Mouse (Mus musculus) macrophage (primary cell): Measurements from ENCODE around the gene Ltn1. TPM values are rescaled to one million over a fixed set of nuclear protein-coding genes. Genes with fewer than 3 reads are reported as not detected.
A peak's percentile ranks its signal among the peaks of the same experiment; 100 is the strongest.

Experiments used
- H3K27ac ChIP-seq: fragments of 350-480 bp; formaldehyde crosslinking; 2 replicates; pipeline ENCODE4 v1.9.0; 2021
- H3K36me3 ChIP-seq: fragments of 350-480 bp; formaldehyde crosslinking; 2 replicates; pipeline ENCODE4 v1.9.0; 2021; ENCODE audit errors: inconsistent target
- H3K4me3 ChIP-seq: fragments of 350-480 bp; formaldehyde crosslinking; 2 replicates; pipeline ENCODE4 v1.9.0; 2021; ENCODE audit errors: inconsistent target
- H3K79me2 ChIP-seq: fragments of 350-480 bp; formaldehyde crosslinking; 2 replicates; pipeline ENCODE4 v1.9.0; 2021; ENCODE audit errors: inconsistent target
- WGBS: methylation state at CpG from one replicate; pipeline ENCODE4 v1.1.7; 2026; ENCODE audit warnings: inconsistent platforms; ENCODE audit not compliant: missing documents; 5-methylcytosine and 5-hydroxymethylcytosine counted together
- polyA plus RNA-seq: library from polyadenylated mRNA; stranded (reverse); fragments of 250-400 nt; gene quantifications from 3 replicates; pipeline ENCODE4 v1.2.4, GENCODE M21; 2018; ENCODE audit warnings: inconsistent platforms

Gene Ltn1
- polyA plus RNA-seq, 1 experiment from 2014 or later = 9.2 TPM

DNA sequence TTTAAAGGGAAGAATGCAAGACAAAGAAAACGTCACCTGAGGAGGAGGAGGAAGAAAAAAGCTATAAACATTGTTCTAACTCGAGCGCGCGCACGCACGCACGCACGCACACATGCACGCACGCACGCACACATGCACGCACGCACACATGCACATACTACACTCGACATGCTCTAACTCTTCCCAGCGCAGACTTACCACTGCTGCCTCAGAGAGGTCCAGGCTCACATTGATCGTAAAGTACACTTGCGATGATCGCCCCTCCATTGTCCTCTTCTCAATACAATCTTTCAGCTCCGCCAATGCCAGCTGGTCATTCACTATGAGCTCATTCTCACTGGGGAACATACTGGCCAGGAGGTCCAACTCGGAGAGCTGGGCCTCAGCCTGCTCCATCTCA is 4.7 kb upstream of the Ltn1 start:
- peaks cover 2% of the 10 kb centered on the region for H3K79me2 ChIP-seq
- H3K36me3 ChIP-seq = no peaks in the 10 kb centered on the region
- no peak overlapping the region for H3K27ac ChIP-seq
- no peak overlapping the region for H3K4me3 ChIP-seq
- 94% methylated on average over 21 of the region's 21 CpGs for WGBS

GRCm38 (mm10) chr16:87435411-87436205 is 3.2 kb upstream of the Ltn1 start:
- Histone ChIP-seq H3K4me3 (no peak overlapping the region), H3K36me3 (no peaks in the 10 kb centered on the region), H3K27ac (no peak overlapping the region), H3K79me2 (peaks cover 17% of the 10 kb centered on the region)
- 91% methylated on average over 13 of the region's 13 CpGs for WGBS

GRCm38 (mm10) chr16:87434946-87435345 is 2.5 kb upstream of the Ltn1 start:
- no peak overlapping the region for H3K4me3 ChIP-seq
- H3K27ac ChIP-seq = no peak overlapping the region
- peaks cover 23% of the 10 kb centered on the region for H3K79me2 ChIP-seq
- H3K36me3 ChIP-seq = no peaks in the 10 kb centered on the region
- 92% methylated on average over 6 of the region's 6 CpGs for WGBS

DNA sequence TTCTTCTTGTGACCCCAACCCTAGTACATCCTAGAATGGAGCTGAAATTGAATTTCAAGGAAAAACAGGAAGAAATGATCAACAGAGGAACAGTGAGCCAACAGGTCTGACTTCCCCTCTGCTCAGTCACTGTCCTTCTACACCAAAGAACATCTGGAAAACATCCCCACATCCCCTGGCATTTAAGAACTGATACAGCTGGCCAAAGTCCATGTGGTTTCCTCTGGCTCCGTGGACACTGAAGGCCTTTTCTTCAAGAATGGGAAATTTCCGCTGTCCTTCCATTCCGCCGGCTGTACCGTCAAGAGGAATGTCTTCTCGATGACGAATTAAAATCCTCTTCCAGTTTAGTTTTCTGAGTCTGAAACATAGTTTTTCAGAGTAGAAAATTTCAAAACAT is 1.9 kb upstream of the Ltn1 start:
- peaks cover 30% of the 10 kb centered on the region for H3K79me2 ChIP-seq
- H3K27ac ChIP-seq = no peak overlapping the region
- no peak overlapping the region for H3K4me3 ChIP-seq
- 91% methylated on average over 6 of the region's 7 CpGs for WGBS
- H3K36me3 ChIP-seq = no peaks in the 10 kb centered on the region

GRCm38 (mm10) chr16:87427516-87427915 is 4.9 kb downstream of the Ltn1 start:
- no peak overlapping the region for H3K4me3 ChIP-seq
- H3K79me2 ChIP-seq = peaks cover 57% of the 10 kb centered on the region
- H3K27ac ChIP-seq = no peak overlapping the region
- WGBS = 95% methylated on average over 8 of the region's 8 CpGs
- peaks cover 44% of the 10 kb centered on the region for H3K36me3 ChIP-seq

GRCm38 (mm10) chr16:87420662-87421061 is 11.8 kb downstream of the Ltn1 start:
- 69% methylated on average over 8 of the region's 8 CpGs for WGBS
- H3K4me3 ChIP-seq = no peak overlapping the region
- H3K79me2 ChIP-seq = no peaks in the 10 kb centered on the region
- peaks cover 91% of the 10 kb centered on the region for H3K36me3 ChIP-seq
- H3K27ac ChIP-seq = no peak overlapping the region

- 78% methylated on average over 3 of the region's 3 CpGs for WGBS
- Histone ChIP-seq H3K4me3 (no peak overlapping the region), H3K27ac (no peak overlapping the region), H3K36me3 (peaks cover 80% of the 10 kb centered on the region), H3K79me2 (no peaks in the 10 kb centered on the region)
These were observed 27.4 kb downstream of the Ltn1 start for GRCm38 (mm10) chr16:87405001-87405400.

- WGBS = 60% methylated on average over 16 of the region's 16 CpGs
- Histone ChIP-seq H3K4me3 (no peak overlapping the region), H3K27ac (no peak overlapping the region), H3K79me2 (no peaks in the 10 kb centered on the region), H3K36me3 (peaks cover 46% of the 10 kb centered on the region)
These were observed 38.4 kb downstream of the Ltn1 start for GRCm38 (mm10) chr16:87393813-87394548.

- WGBS = 93% methylated on average over 3 of the region's 3 CpGs
- peaks cover 21% of the 10 kb centered on the region for H3K36me3 ChIP-seq
These were observed 44.9 kb downstream of the Ltn1 start for GRCm38 (mm10) chr16:87387444-87387977.

GRCm38 (mm10) chr16:87384366-87384765 is 48.0 kb downstream of the Ltn1 start:
- WGBS = 79% methylated on average over 2 of the region's 2 CpGs
- Histone ChIP-seq H3K27ac (no peak overlapping the region), H3K79me2 (no peaks in the 10 kb centered on the region), H3K36me3 (peaks cover 43% of the 10 kb centered on the region), H3K4me3 (no peak overlapping the region)

More at GRCm38 (mm10) chr16:87387444-87387977, 44.9 kb downstream of the Ltn1 start:
- Histone ChIP-seq H3K79me2 (no peaks in the 10 kb centered on the region), H3K4me3 (no peak overlapping the region), H3K27ac (0 out of 2 replicates have a peak overlapping the region, but pooled peaks have one; percentile 5)

GRCm38 (mm10) chr16:87382996-87383395 is 49.4 kb downstream of the Ltn1 start:
- WGBS = 85% methylated on average over 2 of the region's 2 CpGs
- H3K36me3 ChIP-seq = peaks cover 46% of the 10 kb centered on the region

GRCm38 (mm10) chr16:87366445-87366844 is 66.0 kb downstream of the Ltn1 start:
- Histone ChIP-seq H3K4me3 (no peak overlapping the region), H3K36me3 (peaks cover 19% of the 10 kb centered on the region), H3K79me2 (no peaks in the 10 kb centered on the region), H3K27ac (no peak overlapping the region)
- WGBS = 99% methylated on average over 6 of the region's 6 CpGs

More at GRCm38 (mm10) chr16:87382996-87383395, 49.4 kb downstream of the Ltn1 start:
- H3K79me2 ChIP-seq = no peaks in the 10 kb centered on the region
- H3K4me3 ChIP-seq = no peak overlapping the region
- H3K27ac ChIP-seq = no peak overlapping the region

DNA sequence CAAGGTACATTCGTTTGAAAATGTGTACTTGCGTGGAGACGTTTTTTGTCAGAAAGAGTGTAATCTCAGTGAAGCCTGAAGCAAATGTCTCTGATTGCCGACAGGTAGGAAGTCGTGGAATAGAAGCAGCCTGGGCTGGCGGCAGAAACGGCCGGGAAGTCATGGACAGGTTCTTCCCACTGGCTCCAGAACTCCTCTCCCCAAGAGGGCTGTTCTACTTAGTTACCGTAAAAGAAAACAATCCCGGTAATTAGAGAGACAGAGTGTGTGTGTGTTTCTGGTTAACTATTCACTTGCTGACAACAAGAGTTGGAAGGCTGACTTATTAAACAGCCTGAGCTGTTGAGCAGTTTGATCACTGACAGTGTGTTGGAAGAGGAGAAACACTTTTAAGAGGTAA is 66.4 kb downstream of the Ltn1 start:
- 91% methylated on average over 10 of the region's 10 CpGs for WGBS
- peaks cover 19% of the 10 kb centered on the region for H3K36me3 ChIP-seq

GRCm38 (mm10) chr16:87364231-87364630 is 68.2 kb downstream of the Ltn1 start:
- Histone ChIP-seq H3K27ac (no peak overlapping the region), H3K36me3 (peaks cover 19% of the 10 kb centered on the region), H3K79me2 (no peaks in the 10 kb centered on the region), H3K4me3 (no peak overlapping the region)
- 97% methylated on average over 4 of the region's 4 CpGs for WGBS

More for the DNA sequence above, 66.4 kb downstream of the Ltn1 start:
- H3K27ac ChIP-seq = no peak overlapping the region
- no peaks in the 10 kb centered on the region for H3K79me2 ChIP-seq
- H3K4me3 ChIP-seq = no peak overlapping the region

DNA sequence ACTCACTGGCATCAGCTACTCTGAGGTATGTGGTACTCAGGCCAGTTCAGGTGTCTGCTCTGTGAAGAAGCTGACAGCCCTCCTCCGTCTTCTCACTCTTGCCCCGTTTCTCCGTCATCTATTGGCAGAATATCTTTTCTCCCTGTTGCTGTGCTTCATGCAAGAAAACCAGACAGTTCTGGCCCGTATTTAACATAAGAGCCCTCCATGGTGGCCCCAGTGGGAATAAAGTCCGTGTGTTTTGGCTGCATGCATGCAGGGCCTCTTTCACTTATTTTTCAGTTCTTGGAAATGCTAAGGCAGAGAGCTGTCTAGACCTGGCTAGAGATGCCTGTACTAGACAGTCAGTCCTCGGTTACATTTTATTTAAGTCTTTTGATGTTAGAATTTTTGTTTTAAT is 72.3 kb downstream of the Ltn1 start:
- Histone ChIP-seq H3K27ac (no peak overlapping the region), H3K79me2 (no peaks in the 10 kb centered on the region), H3K36me3 (peaks cover 14% of the 10 kb centered on the region), H3K4me3 (no peak overlapping the region)
- 94% methylated on average over 6 of the region's 6 CpGs for WGBS
